Mouse (Mus musculus) layer of hippocampus, adult 2 months (tissue): ENCODE measurements at regions not wholly inside any gene's neighbourhood (a gene's known extent, or its start where the extent isn't known, plus 50 kb on each side); places are given as distances from the start of the nearest gene placed in this dataset.

Experiments used
- DNase-seq, 2 experiments: peaks; one replicate each; pipeline ENCODE4 v3.0.0; 2022; ENCODE audit warnings: low spot score in 2 of 2
- H3K27ac ChIP-seq: fragments of 200-600 bp; 2 replicates; pipeline ENCODE4 v1.8.1; 2022
- H3K4me3 ChIP-seq: fragments of 200-600 bp; 2 replicates; pipeline ENCODE4 v1.8.1; 2022; ENCODE audit warnings: mild to moderate bottlenecking
- CTCF ChIP-seq: fragments of 200-600 bp; conservative IDR thresholded peaks from 2 replicates; pipeline ENCODE4 v1.8.1; 2022; ENCODE audit warnings: antibody characterized with exemption, mild to moderate bottlenecking, moderate library complexity

DNA sequence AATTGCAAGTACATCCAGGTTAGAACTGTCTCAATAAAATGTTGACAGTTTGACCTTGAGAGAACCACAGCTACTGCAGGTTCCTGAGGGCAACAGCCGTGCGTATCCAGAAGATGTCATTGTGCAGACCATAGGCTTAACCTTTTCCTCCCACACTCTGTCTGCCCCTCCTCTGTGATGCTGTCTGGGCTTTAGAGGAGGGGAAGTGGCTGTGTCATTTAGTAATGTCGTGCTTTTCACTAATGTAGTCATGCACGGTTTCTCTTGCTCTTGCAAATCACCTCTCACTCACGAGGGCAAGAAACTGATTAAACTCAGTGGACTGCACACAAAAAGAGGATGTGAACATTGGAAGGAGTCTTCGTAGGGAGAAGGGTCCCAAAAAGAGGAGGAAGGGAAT is 443.8 kb upstream of the Tom1l1 start:
- Histone ChIP-seq H3K4me3 (no peak overlapping the region), H3K27ac (no peak overlapping the region)
- DNase-seq, result no peak
- TF ChIP-seq CTCF, result no peak

DNA sequence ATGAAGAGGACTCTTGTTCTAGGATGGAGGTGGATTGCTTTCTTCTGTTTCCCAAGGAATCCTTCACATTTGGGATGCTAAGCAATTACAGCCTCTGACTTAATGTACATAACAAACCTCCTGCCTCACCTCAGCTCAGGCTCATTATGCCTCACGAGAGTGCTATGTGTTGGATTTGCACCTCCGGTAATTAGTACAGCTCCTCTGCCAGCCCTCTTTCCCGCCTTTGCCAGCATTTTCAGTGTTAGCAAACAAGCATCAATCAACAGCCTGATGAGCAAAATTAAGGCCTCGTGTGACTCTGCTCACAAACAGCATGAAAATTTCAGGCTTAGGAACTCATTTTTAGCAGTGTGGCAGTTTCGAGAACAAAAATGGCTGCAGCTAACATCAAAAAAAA is 410.0 kb upstream of the Tom1l1 start:
- DNase-seq, result peak in 1 of 2 experiments; percentile 1
- TF ChIP-seq CTCF, result no peak
- H3K27ac ChIP-seq, result no peak overlapping the region
- H3K4me3 ChIP-seq, result no peak overlapping the region

DNA sequence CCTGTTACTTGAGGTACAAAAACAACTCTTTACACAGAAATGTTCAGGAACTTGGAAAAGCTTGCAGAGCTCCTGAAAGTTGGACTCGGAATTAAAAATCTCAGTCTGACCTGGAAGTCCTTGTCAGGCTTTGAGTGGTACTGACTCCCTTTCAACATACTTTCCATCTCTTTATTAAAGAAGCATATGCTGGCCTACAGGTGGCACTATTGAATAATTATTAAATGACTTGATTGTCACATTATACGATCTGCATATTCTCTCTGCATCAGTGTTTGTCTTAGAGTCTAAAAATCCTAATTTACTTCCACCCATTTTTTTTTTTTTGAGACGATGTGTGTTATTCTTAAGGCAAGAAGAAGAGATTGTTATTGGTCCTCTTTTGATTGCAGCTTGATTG is 409.4 kb upstream of the Tom1l1 start:
- TF ChIP-seq CTCF, result peak; percentile 59
- Histone ChIP-seq H3K4me3 (no peak overlapping the region), H3K27ac (no peak overlapping the region)
- DNase-seq, result no peak

DNA sequence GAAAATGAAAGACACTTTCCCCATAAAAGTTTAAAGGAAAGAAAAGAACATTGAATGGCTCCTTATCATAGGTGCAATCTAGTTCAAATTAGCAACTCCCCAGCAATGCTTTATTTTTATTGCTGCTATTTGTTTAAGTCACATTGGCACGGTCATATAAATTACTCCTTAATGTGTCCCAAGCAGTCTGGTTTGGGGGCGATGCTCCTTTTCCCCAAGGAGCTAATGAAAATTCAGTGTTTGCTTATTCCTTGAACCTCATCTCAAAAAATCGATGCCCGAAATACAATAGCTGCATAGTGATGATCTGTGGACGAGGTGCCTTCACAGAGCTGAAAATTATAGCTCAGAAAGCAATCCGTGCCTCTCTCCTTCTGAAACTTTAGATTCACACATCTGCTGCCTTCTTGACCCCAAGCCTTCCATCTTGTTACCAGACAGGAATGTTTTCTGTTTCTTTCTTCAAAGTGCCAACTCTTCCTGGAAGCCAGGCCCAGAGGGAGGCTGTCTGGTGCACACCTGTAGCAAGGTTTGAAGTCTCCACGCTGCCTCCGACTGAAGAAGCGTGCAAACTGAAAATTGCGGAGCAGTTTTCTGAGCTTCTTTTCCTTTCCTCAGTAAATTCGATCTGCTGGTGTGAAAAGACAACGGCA is 408.0 kb upstream of the Tom1l1 start:
- Histone ChIP-seq H3K27ac (no peak overlapping the region), H3K4me3 (no peak overlapping the region)
- no peak for TF ChIP-seq CTCF
- no peak for DNase-seq

DNA sequence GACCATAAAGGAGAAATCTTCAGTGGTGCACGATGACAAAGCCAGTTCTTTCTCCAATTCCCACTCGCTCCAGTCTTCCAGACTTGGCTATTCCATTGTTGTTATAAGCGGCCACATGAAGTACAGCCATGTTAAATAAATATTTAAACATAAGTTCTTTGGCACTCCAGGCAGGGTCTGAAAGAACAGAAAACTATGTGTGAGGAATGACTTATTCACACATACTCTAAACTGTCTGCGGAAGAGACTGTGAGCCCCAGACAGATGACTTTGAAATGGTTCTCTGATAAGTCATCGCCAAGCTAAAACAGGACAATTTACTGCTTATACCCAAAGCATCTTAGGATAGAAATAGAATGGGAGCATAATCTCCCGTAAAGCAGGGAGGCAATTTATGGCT is 377.2 kb upstream of the Tom1l1 start:
- H3K4me3 ChIP-seq, result no peak overlapping the region

DNA sequence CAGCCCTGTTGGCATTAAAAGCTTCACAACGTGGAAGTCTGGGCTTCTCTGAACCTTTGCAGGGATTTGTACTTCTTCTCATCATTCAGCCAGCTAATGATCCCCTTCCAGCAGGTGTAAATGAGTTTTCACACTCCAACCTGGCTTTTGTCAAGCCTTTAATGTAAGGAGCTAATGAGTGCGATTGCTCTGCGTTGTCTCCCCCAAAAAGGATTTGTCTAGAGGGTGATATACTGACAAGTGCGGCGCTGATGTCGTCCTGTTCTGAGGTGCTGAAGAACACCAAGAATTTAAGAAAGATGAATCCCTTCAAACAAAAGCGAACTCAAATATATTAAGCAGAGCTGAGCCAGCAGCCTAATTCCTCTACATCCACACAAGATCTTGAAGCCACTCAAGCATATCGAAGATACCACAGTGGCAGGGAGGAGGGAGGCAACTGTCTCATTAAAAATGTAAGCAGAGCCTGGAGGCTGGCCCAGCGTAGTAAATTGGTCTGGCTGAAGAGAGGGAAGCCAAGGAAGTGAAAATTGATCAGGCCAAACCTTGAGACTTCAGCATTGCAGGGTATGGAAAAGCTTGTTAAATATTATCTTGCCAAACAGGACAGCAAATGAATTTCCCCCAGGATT is 368.9 kb upstream of the Tom1l1 start:
- DNase-seq, result no peak
- Histone ChIP-seq H3K4me3 (no peak overlapping the region), H3K27ac (no peak overlapping the region)
- TF ChIP-seq CTCF, result no peak

More for the DNA sequence above, 377.2 kb upstream of the Tom1l1 start:
- TF ChIP-seq CTCF, result no peak
- no peak overlapping the region for H3K27ac ChIP-seq
- DNase-seq, result no peak

DNA sequence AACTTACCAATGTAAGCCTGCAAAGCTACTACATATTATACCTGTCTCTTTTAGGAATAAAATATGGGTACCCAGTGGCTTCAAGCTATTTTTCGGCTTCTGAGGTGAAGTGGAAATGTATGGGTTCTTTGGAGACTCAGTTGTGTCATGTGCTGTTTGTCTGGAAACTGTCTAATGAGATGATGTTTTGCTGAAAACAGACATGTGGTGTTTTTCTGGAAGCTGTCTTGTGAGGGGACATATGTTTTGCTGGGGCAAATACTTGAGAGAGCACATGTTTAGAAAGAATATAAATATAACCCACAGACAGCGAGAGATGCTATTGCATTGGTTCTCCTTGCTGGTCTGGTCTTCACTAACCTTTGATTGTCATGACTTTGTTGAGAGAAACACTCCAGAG is 365.2 kb upstream of the Tom1l1 start:
- DNase-seq, result no peak
- H3K4me3 ChIP-seq, result no peak overlapping the region
- no peak for TF ChIP-seq CTCF
- no peak overlapping the region for H3K27ac ChIP-seq

DNA sequence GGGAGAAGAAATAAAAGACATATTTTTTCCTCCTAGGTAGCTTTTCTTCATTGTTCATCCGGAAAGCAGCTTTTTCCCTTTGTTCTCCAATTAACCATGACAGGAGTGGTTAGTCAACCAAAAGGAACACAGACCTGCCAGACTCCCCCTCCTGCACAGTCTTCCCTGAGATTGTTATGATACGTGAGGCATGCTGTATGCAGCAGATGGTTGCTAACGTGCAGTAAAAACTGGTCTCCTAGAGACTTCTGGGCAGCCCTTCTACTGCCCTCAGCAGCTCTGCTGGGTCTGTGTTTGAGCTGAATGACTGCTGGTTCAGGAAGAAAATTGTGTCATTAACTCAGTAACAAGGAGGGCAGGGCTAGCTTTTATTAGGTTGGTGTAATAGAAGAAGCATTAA is 363.5 kb upstream of the Tom1l1 start:
- no peak overlapping the region for H3K4me3 ChIP-seq
- no peak overlapping the region for H3K27ac ChIP-seq
- no peak for DNase-seq
- no peak for TF ChIP-seq CTCF

DNA sequence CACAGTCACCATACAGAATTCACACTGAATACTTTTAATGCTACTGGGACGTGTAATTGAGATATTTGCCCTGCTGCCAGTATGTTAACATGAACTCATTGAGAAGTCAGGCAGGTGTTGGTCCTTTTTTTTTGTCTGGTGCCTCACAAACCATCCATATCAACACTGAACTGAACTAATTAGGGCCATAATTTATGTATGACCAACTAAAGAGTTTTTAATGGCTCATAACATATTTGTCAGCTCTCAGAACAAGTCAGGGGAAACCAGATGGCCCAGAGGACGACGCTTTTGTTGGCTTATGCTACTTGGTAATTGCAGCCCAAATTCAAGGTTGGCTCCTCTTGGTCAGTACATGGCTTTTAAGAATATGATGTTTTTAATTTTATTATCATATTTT is 353.3 kb upstream of the Tom1l1 start:
- H3K27ac ChIP-seq, result no peak overlapping the region
- TF ChIP-seq CTCF, result no peak
- no peak for DNase-seq
- no peak overlapping the region for H3K4me3 ChIP-seq
